Mouse (Mus musculus): ENCODE measurements around the gene Psmb2.

The Psmb2 gene

DNA sequence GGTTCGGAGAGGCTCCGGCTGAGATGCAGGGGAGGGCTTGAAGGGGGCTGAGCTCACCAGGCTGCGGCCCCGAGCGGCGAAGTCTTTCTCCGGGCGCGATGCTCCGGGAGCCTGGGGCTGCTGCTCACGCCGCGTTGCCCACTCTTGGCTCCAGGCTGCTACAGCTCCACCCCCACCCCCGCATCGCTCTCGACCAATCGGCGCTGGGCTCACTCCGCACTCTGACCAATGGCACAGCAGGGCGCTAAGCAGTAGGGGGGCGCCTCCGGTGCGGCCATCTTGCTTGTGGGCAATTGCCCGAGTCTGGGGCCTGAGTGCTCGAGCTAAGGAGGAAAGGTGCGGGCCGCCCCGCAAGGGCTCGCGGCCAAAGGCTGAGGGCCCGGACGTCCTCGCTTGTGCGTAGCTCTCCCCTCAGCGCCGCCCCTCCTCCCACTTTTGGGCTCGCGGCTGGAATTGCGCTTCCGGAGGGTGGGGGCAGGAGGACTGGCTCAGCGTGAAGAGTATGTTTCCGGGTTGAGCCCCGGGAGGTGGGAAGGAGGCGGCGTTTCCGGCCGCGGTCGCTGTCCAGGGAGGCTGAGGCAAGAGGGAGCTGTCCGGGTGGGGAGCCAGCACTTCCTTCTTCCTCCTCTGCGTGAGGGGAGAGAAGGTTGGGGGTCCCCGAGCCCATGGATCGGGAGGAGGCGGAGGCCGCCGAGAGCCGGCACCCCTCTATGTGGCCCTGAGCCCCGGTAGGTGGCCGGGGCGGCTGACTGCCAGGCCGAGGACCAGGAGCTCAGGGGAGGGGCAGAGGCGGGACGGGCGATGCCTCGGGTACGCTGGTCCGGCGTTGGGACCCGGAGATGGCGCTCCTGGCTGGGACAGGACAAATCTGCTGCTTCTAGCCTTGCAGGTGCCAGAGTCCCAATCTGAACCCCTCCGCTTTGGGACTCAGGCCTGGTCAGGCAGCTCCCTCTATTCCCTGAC, 76.1 kb downstream of the Psmb2 start, which contains the start of the genes Ncdn and AU040320:
Gene Ncdn, minus strand, starts transcription at position 171 of the 963 bp plus-strand sequence.
Gene AU040320, plus strand, starts transcription at position 277 of the 963 bp plus-strand sequence.
- peak; percentile 89 for DNase-seq (ENCODE audit: low spot score)

DNA sequence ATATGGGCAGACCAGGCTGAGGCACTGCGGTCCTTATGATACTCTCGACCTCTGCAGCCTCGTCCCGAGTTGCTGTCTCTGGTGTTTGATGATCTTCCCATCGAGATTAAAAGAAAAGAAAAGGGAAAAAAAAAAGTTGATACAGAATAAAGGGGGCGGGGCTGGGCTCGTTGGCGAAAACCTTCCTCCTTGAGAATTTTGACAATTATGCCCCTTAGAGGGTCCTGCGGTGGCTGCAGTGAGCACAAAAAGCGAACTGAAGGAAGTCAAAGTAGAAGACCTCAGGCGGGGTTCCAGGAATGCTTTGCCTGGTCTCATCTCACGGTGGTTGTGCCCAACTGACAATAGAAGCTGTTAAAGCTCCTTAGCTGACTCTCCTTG, 76.8 kb downstream of the Psmb2 start:
- no peak for DNase-seq (ENCODE audit: low spot score)

DNA sequence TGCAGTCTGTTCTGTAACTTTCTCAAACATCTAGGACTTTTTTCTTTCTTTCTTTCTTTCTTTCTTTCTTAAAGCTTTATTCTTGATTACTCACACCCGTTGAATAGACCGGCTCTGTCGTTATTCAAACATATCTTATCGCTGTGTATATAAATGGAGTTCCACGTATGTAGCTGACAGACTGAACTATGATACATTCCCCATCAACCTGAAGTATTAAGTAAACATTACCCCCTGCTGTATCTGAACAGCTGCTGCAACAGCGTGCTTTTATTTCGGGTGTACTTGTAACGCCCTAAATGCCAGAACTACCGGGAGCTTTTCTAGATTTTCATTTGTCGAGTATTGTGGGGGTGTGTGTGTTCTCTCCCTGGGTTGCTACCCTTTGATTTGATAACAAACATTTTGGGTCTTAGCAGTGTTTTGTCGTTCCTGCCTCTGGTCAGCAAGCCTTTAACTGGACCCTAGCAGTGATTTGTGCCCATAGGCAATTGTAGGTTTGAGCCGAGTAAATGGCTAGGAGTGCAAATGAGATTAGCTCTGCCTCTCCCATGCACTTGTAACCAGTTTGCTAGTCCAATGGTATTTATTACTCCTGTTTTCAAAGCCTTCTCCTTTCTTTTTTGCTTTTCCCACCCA, 77.4 kb downstream of the Psmb2 start:
- DNase-seq (ENCODE audit: low spot score) = no peak

DNA sequence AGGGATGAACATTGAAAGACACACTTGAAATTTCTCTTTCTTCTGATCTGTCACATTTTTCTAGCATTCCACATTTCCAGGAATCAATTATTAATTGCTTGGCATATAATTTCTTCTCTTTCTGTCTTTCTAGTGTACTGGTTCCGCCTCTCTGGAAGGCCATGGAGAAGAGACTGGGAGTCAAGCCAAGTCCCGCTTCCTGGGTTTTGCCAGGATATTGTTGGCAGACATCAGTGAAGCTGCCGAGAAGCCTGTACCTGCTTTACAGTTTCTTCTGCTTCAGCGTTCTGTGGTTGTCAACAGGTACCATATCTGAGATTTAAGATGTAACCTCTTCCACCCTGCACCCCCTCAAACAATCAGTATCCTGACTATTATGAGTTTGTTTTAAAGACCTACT, 79.3 kb downstream of the Psmb2 start:
- DNase-seq (ENCODE audit: low spot score) = no peak

DNA sequence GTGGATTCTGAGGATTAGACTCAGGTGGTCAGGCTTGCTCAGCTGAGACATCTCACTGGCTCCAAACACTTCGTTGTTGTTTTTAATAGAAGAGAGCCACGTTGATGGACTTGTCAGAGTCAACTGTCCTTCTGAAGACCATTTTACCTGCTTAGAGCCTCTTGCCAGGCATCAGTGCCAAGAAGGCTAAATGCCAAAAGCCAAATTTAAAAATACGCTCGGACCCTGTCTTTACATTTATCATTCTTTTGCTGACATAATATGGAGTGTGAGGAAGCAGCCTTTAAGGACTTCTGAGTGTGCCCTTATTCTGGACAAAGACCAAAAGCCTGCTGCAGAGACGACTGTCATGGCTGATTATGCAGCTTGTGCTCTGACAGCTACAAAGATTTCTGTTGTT, 80.9 kb downstream of the Psmb2 start:
- no peak for DNase-seq (ENCODE audit: low spot score)
